Mouse (Mus musculus) kidney, embryonic 14.5 days (tissue): ENCODE results near the gene BC051019. TPM values are rescaled to one million over a fixed set of nuclear protein-coding genes. Genes with fewer than 3 reads are reported as not detected.

Experiments
- ATAC-seq: fragments of 200-750 bp; cut with Nextera tagmentation; 2 replicates; pipeline ENCODE4 v1.8.0; 2017; ENCODE audit warnings: moderate number of reproducible peaks, mild to moderate bottlenecking, moderate TSS enrichment, moderate library complexity; ENCODE audit not compliant: low FRiP score, low TSS enrichment
- H3K27ac ChIP-seq: fragments of 300-500 bp; sonication (generic); 2 replicates; pipeline ENCODE4 v1.5.1; 2014; ENCODE audit warnings: low read depth, mild to moderate bottlenecking, low read length, moderate library complexity, mixed read lengths
- H3K27me3 ChIP-seq: fragments of 300-500 bp; sonication (generic); 2 replicates; pipeline ENCODE4 v1.6.1; 2014; ENCODE audit warnings: mild to moderate bottlenecking, low read length; ENCODE audit not compliant: control insufficient read depth, insufficient read depth
- H3K36me3 ChIP-seq: fragments of 300-500 bp; sonication (generic); 2 replicates; pipeline ENCODE4 v1.6.1; 2014; ENCODE audit warnings: low read length, mixed read lengths; ENCODE audit not compliant: control insufficient read depth, insufficient read depth
- H3K4me1 ChIP-seq: fragments of 300-500 bp; sonication (generic); 2 replicates; pipeline ENCODE4 v1.6.1; 2014; ENCODE audit warnings: low read length, mixed read lengths; ENCODE audit not compliant: control insufficient read depth, insufficient read depth
- H3K4me2 ChIP-seq: fragments of 300-500 bp; sonication (generic); replicated peaks from 2 replicates; pipeline ENCODE4 v1.6.1; 2014; ENCODE audit warnings: low read depth, mild to moderate bottlenecking, low read length
- H3K4me3 ChIP-seq: fragments of 300-500 bp; sonication (generic); 2 replicates; pipeline ENCODE4 v1.5.1; 2014; ENCODE audit warnings: mild to moderate bottlenecking, low read length
- H3K9ac ChIP-seq: fragments of 300-500 bp; sonication (generic); 2 replicates; pipeline ENCODE4 v1.6.1; 2014; ENCODE audit warnings: low read depth, mild to moderate bottlenecking, low read length, moderate library complexity
- H3K9me3 ChIP-seq: fragments of 300-500 bp; sonication (generic); 2 replicates; pipeline ENCODE4 v1.6.1; 2016; ENCODE audit warnings: low read length; ENCODE audit not compliant: control insufficient read depth
- WGBS: fragments of 180-500 bp; shearing (Covaris S2); extraction: QIAGEN DNeasy Blood & Tissue Kit; methylation state at CpG from one replicate; pipeline ENCODE4 v1.1.7; 2014; 5-methylcytosine and 5-hydroxymethylcytosine counted together
- polyA plus RNA-seq: library from polyadenylated mRNA; unstranded; fragments of >200 nt; fragmentation: Nextera tagmentation; extraction: Ambion mirVana; gene quantifications from 2 replicates; pipeline ENCODE4 v1.2.1, GENCODE M21; 2014

The BC051019 gene
- polyA plus RNA-seq = 0.27 TPM in 1 of 2 replicates, not detected in the other

DNA sequence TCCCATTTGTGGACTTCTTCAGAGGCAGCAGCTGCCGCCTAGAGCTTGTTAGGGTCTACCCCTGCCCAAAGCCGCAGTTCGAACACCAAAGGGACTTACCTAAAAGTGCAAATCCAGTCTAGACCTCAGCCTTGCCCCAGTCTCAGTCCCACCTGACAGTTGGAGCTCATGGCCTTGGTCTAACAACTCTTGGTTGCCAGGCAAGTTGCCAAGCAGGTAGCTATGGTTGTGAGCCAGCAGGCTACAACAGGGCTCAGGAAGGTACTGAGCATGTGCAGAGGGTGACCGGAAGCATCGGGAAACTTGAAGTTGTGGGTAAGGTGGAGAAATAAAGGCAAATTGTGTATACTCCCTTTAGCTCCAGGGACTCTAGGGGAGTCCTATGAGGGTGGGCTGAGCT is at the start of gene BC051019:
Gene BC051019 (minus strand): TSS at position 154 of the 400 bp plus-strand sequence.
- H3K36me3 ChIP-seq = no peaks in the 10 kb centered on the region
- H3K4me1 ChIP-seq = no peaks in the 10 kb centered on the region
- H3K9me3 ChIP-seq = no peaks in the 10 kb centered on the region
- no peak within 1 kb of the TSS for H3K4me2 ChIP-seq
- no peak within 1 kb of the TSS for H3K9ac ChIP-seq
- no peaks in the 10 kb centered on the region for H3K27me3 ChIP-seq
- 95% methylated on average over 5 of the region's 5 CpGs for WGBS
- H3K4me3 ChIP-seq = no peak within 1 kb of the TSS
- H3K27ac ChIP-seq = no peak within 1 kb of the TSS
- no peak for ATAC-seq

- no peak overlapping the region for H3K9ac ChIP-seq
- peaks cover 3% of the 10 kb centered on the region; the same call in 1 of the 2 replicates for H3K27me3 ChIP-seq
- H3K27ac ChIP-seq = no peak overlapping the region
- no peak overlapping the region for H3K4me2 ChIP-seq
- H3K4me1 ChIP-seq = no peaks in the 10 kb centered on the region
- no peak for ATAC-seq
- H3K36me3 ChIP-seq = no peaks in the 10 kb centered on the region
- H3K9me3 ChIP-seq = no peaks in the 10 kb centered on the region
- no peak overlapping the region for H3K4me3 ChIP-seq
Observed at GRCm38 (mm10) chr7:109772251-109772650, 48.6 kb upstream of the BC051019 start.

GRCm38 (mm10) chr7:109768699-109769383 is 45.2 kb upstream of the BC051019 start:
- Histone ChIP-seq H3K27me3 (no peaks in the 10 kb centered on the region), H3K4me3 (no peak overlapping the region), H3K36me3 (no peaks in the 10 kb centered on the region), H3K9ac (no peak overlapping the region), H3K27ac (no peak overlapping the region), H3K4me2 (no peak overlapping the region), H3K9me3 (no peaks in the 10 kb centered on the region), H3K4me1 (no peaks in the 10 kb centered on the region)
- 61% methylated on average over 2 of the region's 2 CpGs for WGBS
- ATAC-seq = no peak

DNA sequence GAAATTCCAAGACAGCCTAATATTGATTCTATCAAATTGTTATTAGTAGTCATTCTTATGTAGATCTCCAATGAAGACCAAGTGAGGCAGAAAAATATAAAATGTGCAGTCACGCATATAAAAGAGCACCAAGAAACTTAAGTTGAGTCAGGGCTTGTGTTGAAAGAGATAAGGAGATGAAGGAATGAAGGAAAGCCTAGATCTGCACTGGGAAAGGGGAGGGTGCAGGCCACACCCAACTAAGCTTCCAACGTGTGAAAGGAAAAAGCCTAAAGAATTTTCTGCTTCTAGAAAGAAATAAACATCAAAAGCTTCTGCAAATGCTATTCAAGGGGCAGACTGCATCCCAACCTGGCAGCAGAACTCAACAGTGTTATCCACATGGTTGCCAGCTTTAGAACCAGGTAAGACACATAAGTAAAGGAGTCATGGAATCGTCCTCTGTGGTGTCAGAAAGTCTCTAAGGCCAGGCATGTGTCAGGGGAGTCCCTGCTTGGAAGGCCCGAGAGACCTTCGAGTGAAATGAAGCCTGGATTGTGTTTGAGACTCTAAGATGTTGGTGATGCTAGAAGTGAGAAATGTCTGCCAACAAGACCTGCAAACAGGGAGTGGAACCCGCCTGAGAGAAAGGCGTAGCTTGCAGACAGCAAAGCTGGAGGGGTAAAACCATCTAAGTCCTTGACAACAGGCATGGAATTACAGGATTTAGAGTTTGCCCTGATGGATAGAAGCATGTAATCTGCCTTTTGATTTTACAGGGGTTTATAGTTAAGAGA is 44.1 kb upstream of the BC051019 start:
- H3K9ac ChIP-seq = no peak overlapping the region
- H3K27me3 ChIP-seq = no peaks in the 10 kb centered on the region
- no peak overlapping the region for H3K27ac ChIP-seq
- H3K4me3 ChIP-seq = no peak overlapping the region
- 81% methylated on average over 7 of the region's 7 CpGs for WGBS
- H3K9me3 ChIP-seq = no peaks in the 10 kb centered on the region
- no peaks in the 10 kb centered on the region for H3K4me1 ChIP-seq
- no peaks in the 10 kb centered on the region for H3K36me3 ChIP-seq
- ATAC-seq = no peak
- H3K4me2 ChIP-seq = no peak overlapping the region

DNA sequence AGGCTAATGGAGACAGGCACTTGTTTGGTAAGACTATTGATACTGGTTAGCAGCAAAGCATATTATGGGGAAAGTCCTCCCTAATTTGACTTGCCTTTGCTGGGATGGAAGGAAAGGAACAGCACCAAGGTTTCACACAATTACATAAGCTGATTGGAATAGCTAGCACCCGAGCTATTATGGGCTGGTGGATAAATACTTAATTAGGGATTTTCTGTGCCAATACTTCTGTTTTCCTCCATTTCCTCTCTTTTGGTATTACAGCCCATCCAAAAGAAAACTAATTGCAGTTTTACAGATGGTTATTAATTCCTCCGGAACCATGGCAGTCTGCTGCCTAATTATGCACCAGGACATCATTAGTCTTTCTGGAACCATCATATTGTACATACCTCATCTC is 40.4 kb upstream of the BC051019 start:
- ATAC-seq = no peak
- WGBS = 79% methylated on average over 2 of the region's 2 CpGs

DNA sequence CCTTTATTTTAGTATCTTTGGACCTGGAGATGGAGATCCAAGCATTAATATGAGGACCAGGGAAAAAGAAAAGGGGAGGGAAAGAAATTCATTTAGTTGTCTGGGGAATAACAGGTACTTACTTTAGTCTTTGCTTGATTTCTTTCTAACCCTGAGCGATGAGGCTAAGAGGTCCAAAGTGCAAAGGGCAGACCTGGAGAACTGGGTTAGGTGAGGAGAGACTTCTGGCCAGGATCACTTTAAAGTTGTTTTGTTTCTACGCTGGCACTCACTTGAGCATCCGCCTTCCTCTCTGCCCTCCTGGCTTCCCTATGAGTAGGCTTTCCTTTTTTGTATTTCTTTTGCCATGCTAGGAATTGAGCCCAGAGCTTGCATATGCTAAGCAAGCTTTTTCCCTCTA is 32.6 kb upstream of the BC051019 start:
- 80% methylated on average over 3 of the region's 3 CpGs for whole genome bisulfite sequencing
- Histone ChIP-seq H3K4me1 (peaks cover 4% of the 10 kb centered on the region; the same call in 1 of the 2 replicates), H3K27ac (no peak overlapping the region), H3K9me3 (no peaks in the 10 kb centered on the region), H3K27me3 (no peaks in the 10 kb centered on the region), H3K4me2 (no peak overlapping the region), H3K9ac (no peak overlapping the region), H3K4me3 (no peak overlapping the region), H3K36me3 (no peaks in the 10 kb centered on the region)
- ATAC-seq = no peak

More for the DNA sequence above, 40.4 kb upstream of the BC051019 start:
- Histone ChIP-seq H3K27me3 (no peaks in the 10 kb centered on the region), H3K9me3 (no peaks in the 10 kb centered on the region), H3K4me1 (no peaks in the 10 kb centered on the region), H3K27ac (no peak overlapping the region), H3K9ac (no peak overlapping the region), H3K4me3 (no peak overlapping the region), H3K4me2 (no peak overlapping the region), H3K36me3 (no peaks in the 10 kb centered on the region)

- 93% methylated on average over 8 of the region's 8 CpGs for WGBS
- no peak for ATAC-seq
- no peaks in the 10 kb centered on the region for H3K9me3 ChIP-seq
Observed at GRCm38 (mm10) chr7:109754034-109754433, 30.4 kb upstream of the BC051019 start.

DNA sequence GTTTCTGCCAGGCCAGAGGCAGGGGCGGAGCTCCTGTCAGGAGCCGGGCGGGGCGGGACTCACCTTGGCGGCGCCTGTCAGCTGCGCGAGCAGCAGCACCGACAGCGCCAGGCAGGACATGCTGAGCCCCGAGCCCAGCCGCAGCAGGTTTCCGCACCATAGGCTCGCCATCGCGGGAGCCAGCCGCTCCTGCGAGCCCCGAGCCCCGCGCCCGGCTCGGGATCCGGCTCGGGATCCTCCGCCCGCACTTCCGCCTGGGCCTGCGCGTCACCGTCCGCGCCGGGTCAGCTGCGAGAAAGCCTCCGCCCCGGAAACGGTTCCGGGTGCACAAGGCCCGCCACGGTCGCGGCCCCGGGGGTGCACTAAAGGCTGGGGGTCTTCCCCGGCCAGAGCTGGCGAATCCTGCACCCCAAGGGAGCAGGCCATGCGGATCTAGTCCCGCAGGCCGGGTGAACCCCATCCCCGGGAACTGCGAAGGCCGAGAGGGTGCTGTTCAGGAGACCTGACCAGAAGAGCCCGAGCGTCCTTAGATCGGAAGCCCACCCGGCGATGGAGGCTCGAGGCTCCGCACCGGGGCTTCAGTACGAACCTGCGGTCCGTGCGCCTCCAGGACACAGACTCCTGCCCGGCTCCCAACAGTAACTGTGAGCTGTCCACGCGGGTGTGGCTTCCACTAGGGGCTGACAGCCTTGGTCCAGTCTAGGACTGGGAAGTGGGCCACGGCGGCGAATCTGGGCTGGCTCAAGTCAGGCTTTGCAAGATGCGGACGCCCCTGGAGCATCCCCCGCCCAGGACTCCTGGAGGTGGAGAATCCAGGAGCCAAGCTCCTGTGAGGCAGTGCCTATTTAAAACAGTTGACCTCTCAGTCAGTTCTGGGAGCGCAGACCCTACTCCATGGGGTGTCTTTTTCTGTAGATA is 28.6 kb upstream of the BC051019 start, which contains the start of gene Tmem9b:
Gene Tmem9b (minus strand): TSS at position 868 of the 918 bp plus-strand sequence.
- peak; percentile 90 for ATAC-seq
- Histone ChIP-seq H3K4me3 (peak within 1 kb of the TSS; percentile 60), H3K9me3 (no peaks in the 10 kb centered on the region), H3K4me1 (peaks cover 4% of the 10 kb centered on the region; the same call in 1 of the 2 replicates), H3K27me3 (no peaks in the 10 kb centered on the region), H3K36me3 (0 out of 2 replicates have a peak, but pooled peaks cover 2% of the 10 kb centered on the region), H3K9ac (peak within 1 kb of the TSS; percentile 79), H3K4me2 (peak within 1 kb of the TSS; percentile 88), H3K27ac (peak within 1 kb of the TSS; percentile 48)
- WGBS = under 1% methylated on average over 58 of the region's 74 CpGs

More at GRCm38 (mm10) chr7:109754034-109754433, 30.4 kb upstream of the BC051019 start:
- Histone ChIP-seq H3K4me1 (peaks cover 4% of the 10 kb centered on the region; the same call in 1 of the 2 replicates), H3K27ac (no peak overlapping the region), H3K4me3 (no peak overlapping the region), H3K4me2 (no peak overlapping the region), H3K36me3 (no peaks in the 10 kb centered on the region), H3K9ac (no peak overlapping the region), H3K27me3 (no peaks in the 10 kb centered on the region)
